Mouse (Mus musculus) embryonic stem cell, embryonic (primary cell): Measurements from ENCODE around the gene Desi1.

ENCODE experiments used
- CTCF ChIA-PET, 4 experiments: fragments of 300-600 bp in 2 of 4; fragments of 350-600 bp in 2 of 4; sonication (Branson Sonifier 250); formaldehyde crosslinking; loops; one replicate each; lab custom pipeline; 2022; ENCODE audit warnings: inconsistent platforms in 2 of 4; lab: Charles Lee
- POLR2A ChIA-PET, 4 experiments: fragments of 300-600 bp in 2 of 4; fragments of 350-600 bp in 2 of 4; sonication (Branson Sonifier 250); formaldehyde crosslinking; loops; one replicate each; lab custom pipeline; 2022; ENCODE audit warnings: antibody characterized with exemption in 4 of 4, inconsistent platforms in 1 of 4; lab: Charles Lee

Desi1 gene

DNA sequence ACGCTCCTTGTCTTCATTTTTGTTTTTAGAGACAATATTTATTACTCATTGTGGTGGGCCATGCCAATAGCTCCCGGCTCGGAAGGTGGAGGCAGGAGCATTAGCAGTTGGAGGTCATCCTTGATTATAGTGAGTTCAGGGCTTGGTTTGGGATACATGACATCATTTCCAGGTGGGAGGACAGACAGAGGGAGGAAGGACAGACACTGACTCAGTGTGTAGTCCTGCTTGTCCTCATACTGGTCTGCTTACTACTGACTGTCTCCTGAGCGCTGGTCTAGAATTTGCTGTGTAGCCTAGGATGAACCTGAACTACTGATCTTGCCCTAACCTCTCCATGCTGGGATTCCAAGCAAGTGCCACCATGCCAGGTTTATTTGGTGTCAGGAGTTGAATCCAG lies at the start of gene Desi1:
Desi1 (minus strand) TSS at position 101 of the 400 bp plus-strand sequence.
- POLR2A ChIA-PET = interaction anchor here in 2 of 4 experiments (0.8 to 5.5 kb wide), 8 partner anchors 9 to 130 kb away, joined by 3 to 42 read pairs (median 10); partner anchors contain the start of genes Pmm1 (in 1 of the 2) and Srebf2 (in 1 of the 2)
- CTCF ChIA-PET = interaction anchor here in 3 of 4 experiments (0.6 to 1.4 kb wide), 3 partner anchors 10 to 209 kb away, joined by 3 to 7 read pairs (median 4); no protein-coding TSS in a partner anchor

GRCm38 (mm10) chr15:82081161-82081560 lies 47.5 kb upstream of the Desi1 start:
- POLR2A ChIA-PET = interaction anchor here in 2 of 4 experiments (1.2 to 1.3 kb wide), 2 partner anchors 39 to 165 kb away, joined by 3 to 4 read pairs; no protein-coding TSS in a partner anchor
- CTCF ChIA-PET = interaction anchor here in 3 of 4 experiments (0.6 to 1.9 kb wide), 9 partner anchors 10 to 190 kb away, joined by 3 to 7 read pairs (median 3); no protein-coding TSS in a partner anchor

- POLR2A ChIA-PET = interaction anchor here in 3 of 4 experiments (0.7 to 1.3 kb wide), 3 partner anchors 120 to 915 kb away, joined by 3 to 8 read pairs (median 4); no protein-coding TSS in a partner anchor
- CTCF ChIA-PET = interaction anchor here in 3 of 4 experiments (0.6 to 1.9 kb wide), 6 partner anchors 15 to 157 kb away, joined by 3 to 6 read pairs (median 3); partner anchors contain the start of gene Csdc2 (in 1 of the 3)
Measured at GRCm38 (mm10) chr15:82079883-82080282, 46.2 kb upstream of the Desi1 start.

DNA sequence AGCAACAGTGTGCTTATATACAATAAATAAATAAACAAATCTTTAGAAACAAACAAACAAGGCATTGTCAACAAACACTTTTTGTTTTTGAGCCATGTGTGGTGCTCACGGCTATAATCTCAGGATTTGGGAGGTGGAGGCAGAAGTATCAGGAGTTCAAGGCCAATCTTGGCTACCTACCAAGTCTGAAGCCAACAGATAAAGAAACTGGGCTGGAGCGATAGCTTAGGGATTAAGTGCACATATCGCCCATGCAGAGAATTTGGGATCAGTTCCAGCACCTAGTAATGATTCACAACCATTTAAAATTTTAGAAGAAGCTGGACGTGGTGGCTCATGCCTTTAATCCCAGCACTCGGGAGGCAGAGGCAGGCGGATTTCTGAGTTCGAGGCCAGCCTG lies 39.8 kb upstream of the Desi1 start:
- ChIA-PET POLR2A (no interaction called here), CTCF (interaction anchor here in 1 of 4 experiments (0.6 kb wide), 2 partner anchors 142 to 929 kb away, joined by 5 to 8 read pairs; no protein-coding TSS in a partner anchor)

GRCm38 (mm10) chr15:82071816-82072469 lies 38.3 kb upstream of the Desi1 start:
- ChIA-PET CTCF (interaction anchor here in 2 of 4 experiments (0.7 to 1.3 kb wide), 2 partner anchors 9 to 851 kb away, joined by 4 to 6 read pairs; no protein-coding TSS in a partner anchor), POLR2A (interaction anchor here in 3 of 4 experiments (0.7 to 1.2 kb wide), 7 partner anchors 19 to 1369 kb away, joined by 3 to 7 read pairs (median 4); no protein-coding TSS in a partner anchor)

DNA sequence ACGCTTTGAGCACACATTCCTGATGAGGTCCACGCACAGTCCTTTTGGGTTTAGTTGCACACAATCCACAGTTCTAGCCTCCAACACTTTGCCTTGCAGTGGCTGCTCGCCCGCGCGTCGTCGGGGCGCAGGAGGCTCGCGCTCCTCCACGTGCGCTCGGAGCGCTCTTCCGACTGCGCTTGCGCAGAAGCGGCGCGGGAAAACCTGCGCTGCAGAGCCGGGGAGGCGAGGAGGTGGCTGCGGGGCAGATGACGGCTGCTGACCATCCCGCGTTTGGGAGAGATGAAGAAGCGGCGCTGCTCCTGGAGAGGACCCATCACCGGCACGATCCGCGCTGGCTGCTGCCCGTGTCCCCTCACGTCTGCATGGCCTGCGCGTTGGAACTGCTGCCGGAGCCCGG lies 36.2 kb upstream of the Desi1 start, which contains the start of gene Mei1:
Mei1 (plus strand) TSS at position 99 of the 400 bp plus-strand sequence.
- ChIA-PET CTCF (interaction anchor here in 2 of 4 experiments (0.6 to 0.9 kb wide), 2 partner anchors 148 to 151 kb away, joined by 3 to 4 read pairs; no protein-coding TSS in a partner anchor), POLR2A (interaction anchor here in 3 of 4 experiments (0.6 to 1.2 kb wide), 4 partner anchors 24 to 361 kb away, joined by 3 to 7 read pairs (median 3); partner anchors contain the start of gene Ccdc134 (in 1 of the 3))

- ChIA-PET CTCF (interaction anchor here (0.5 to 2.3 kb wide), 97 partner anchors 9 to 1699 kb away, joined by 3 to 36 read pairs (median 4); partner anchors contain the start of genes Ccdc134 (in 3 of the 4), Srebf2 (in 2 of the 4), Csdc2 (in 1 of the 4) and Polr3h (in 1 of the 4)), POLR2A (interaction anchor here in 3 of 4 experiments (0.6 to 1.9 kb wide), 25 partner anchors 9 to 278 kb away, joined by 3 to 9 read pairs (median 4); partner anchors contain the start of genes Srebf2 (in 2 of the 3), 1500009C09Rik (in 1 of the 3), Pmm1 (in 1 of the 3) and Polr3h (in 1 of the 3))
Measured at GRCm38 (mm10) chr15:82065511-82065910, 31.8 kb upstream of the Desi1 start.

DNA sequence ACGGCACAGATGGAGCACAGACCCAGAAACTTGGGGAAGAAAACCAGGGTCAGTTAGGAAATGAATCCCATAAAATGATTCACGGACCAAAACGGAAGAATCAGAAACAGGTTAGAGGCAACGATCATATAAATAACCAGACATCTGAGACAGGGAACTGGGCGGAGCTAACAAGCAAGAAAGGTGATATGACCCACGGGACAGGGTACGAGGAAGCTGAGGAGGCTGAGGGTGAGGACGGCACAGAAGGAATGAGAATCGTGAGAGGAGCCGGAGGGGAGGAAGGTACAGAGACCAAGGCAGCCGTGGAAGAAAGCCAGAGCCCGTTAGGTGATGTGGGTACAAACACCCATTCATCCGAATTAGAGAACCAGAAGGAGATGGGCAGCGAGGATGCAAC lies 30.2 kb upstream of the Desi1 start:
- CTCF ChIA-PET = interaction anchor here in 3 of 4 experiments (0.6 to 2.1 kb wide), 6 partner anchors 38 to 1468 kb away, joined by 3 to 10 read pairs (median 4); no protein-coding TSS in a partner anchor
- POLR2A ChIA-PET = interaction anchor here in 3 of 4 experiments (0.5 to 1.8 kb wide), 5 partner anchors 12 to 182 kb away, joined by 3 to 8 read pairs (median 4); no protein-coding TSS in a partner anchor

GRCm38 (mm10) chr15:82058719-82059201 lies 25.1 kb upstream of the Desi1 start, which contains the start of gene 4930407I10Rik:
Gene 4930407I10Rik (plus strand): TSS chr15:82059151.
- CTCF ChIA-PET = interaction anchor here in 2 of 4 experiments (0.5 to 0.7 kb wide), 3 partner anchors 150 to 277 kb away, joined by 3 to 5 read pairs (median 4); no protein-coding TSS in a partner anchor
- POLR2A ChIA-PET = interaction anchor here in 2 of 4 experiments (0.6 to 1.2 kb wide), 5 partner anchors 11 to 200 kb away, joined by 3 to 5 read pairs (median 4); no protein-coding TSS in a partner anchor

GRCm38 (mm10) chr15:82052544-82052943 lies 18.9 kb upstream of the Desi1 start:
- CTCF ChIA-PET = interaction anchor here in 2 of 4 experiments (0.6 to 1.4 kb wide), 3 partner anchors 8 to 318 kb away, joined by 3 to 4 read pairs (median 4); no protein-coding TSS in a partner anchor
- POLR2A ChIA-PET = interaction anchor here in 2 of 4 experiments (0.8 to 1.4 kb wide), 3 partner anchors 12 to 194 kb away, joined by 3 to 5 read pairs (median 4); no protein-coding TSS in a partner anchor

DNA sequence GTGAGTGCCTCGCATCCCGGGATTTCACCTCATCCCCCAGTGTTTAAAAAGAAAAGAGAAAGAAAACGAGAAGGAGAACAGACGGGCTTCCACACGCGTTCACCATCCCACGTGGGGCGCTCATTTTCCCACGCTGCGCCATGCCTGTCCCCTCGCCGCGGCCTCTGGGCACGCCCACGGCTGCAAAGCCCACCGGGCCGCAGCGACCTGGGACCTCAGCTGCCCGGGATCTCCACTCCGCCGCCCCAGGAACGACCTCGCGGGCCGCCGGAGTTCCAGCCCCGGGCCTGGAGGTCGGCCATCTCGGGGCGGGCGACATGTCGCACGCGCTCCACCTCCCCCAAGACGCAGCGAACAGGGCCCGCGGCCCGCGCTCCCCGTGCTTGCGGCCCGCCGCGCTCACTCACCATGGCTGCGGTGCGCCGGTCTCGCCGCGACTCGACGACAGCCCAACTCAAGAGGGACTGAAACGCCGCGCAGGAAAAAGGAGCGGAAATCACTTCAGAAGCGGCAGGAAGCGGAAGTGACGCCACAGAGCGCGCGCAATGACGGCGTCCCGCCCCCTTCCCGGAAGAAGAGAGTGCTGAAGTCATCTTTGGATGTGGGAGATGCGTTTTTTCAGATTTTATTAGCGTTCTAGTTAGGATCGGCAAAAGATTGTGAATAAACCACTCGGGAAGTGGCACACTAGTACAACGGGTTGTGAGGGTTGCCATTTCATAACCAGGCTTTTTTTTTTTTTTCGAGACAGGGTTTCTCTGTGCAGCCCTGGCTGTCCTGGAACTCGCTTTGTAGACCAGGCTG lies 13.6 kb upstream of the Desi1 start, which contains the start of gene Snu13:
Snu13 (minus strand) TSS at position 519 of the 804 bp plus-strand sequence.
- POLR2A ChIA-PET = interaction anchor here in 2 of 4 experiments (0.5 to 5.1 kb wide), 29 partner anchors 8 to 753 kb away, joined by 3 to 31 read pairs (median 3); partner anchors contain the start of genes Pmm1 (in 2 of the 2), Csdc2 (in 1 of the 2), Sept3 (in 1 of the 2) and Srebf2 (in 1 of the 2)
- CTCF ChIA-PET = no interaction called here

DNA sequence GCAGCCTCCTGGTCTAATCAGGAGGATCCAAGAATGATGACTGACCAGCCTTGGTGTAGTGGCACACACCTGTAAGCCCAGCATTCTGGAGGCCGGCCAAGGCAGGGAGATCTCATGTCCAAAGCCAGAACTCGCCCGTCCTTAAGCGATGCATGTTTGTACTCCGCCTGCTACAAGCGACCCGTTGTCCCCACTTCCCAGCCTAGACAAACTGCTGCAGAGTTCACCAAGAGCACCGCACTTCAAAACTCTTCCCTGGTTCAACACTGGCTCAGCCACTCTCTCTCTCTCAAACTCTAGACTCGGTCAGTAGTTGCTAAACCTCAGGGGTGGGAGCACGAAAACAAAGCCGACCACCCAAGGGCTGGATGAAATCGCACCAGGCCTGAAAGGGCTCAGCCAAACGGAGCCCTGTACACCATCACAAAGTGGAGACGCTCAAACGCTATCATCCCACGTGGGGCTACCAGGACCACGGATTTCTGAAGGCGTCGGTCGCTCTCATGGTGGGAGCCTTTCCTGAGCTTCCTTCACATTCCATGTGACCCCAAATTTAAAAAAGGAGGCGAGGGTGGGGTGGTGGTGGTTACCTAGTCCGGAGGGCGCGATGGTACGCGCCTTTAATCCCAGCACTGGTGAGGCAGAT lies 12.7 kb upstream of the Desi1 start:
- ChIA-PET CTCF (no interaction called here), POLR2A (interaction anchor here in 3 of 4 experiments (0.5 to 5.1 kb wide), 25 partner anchors 11 to 293 kb away, joined by 3 to 31 read pairs (median 4); partner anchors contain the start of genes Pmm1 (in 2 of the 3), Srebf2 (in 2 of the 3), Csdc2 (in 1 of the 3) and Naga (in 1 of the 3))

DNA sequence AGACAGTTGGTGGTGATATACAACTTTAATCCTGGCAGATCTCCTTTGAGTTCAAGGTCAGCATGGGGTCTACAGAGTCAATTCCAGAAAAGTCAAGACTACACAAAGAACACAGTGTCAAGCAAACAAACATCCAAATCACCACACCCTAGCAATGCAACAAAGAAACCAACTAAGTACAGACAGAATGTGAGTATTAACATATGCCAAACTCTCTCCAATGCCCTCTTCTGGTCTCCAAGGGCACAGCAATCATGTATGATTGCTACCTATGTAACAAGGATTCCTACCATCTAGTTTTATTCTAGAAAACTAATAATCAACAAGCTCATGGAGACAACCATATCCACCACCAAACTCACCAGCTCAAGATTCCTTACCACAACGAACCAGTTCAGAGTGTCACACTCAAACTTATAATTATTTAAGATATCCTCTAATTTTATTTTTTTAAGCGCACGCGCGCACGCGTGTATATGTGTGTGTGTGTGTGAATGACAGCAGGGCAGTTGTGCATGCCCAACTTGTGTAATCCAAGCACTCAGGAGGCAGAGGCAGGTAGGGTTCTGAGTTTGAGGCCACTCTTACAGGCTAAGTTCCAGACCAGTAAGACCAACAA lies 10.6 kb upstream of the Desi1 start:
- ChIA-PET POLR2A (interaction anchor here in 2 of 4 experiments (0.6 to 5.1 kb wide), 17 partner anchors 9 to 233 kb away, joined by 3 to 31 read pairs (median 4); partner anchors contain the start of genes 4930407I10Rik (in 1 of the 2), Cenpm (in 1 of the 2), Mei1 (in 1 of the 2) and Pmm1 (in 1 of the 2)), CTCF (interaction anchor here in 3 of 4 experiments (0.5 to 1.0 kb wide), 4 partner anchors 8 to 217 kb away, joined by 3 to 4 read pairs (median 3); partner anchors contain the start of gene Polr3h (in 1 of the 3))

- ChIA-PET POLR2A (interaction anchor here in 2 of 4 experiments (0.7 to 1.9 kb wide), 10 partner anchors 14 to 347 kb away, joined by 3 to 5 read pairs (median 3); partner anchors contain the start of genes Csdc2 (in 1 of the 2), Pmm1 (in 1 of the 2) and Srebf2 (in 1 of the 2)), CTCF (interaction anchor here in 2 of 4 experiments (0.7 to 1.2 kb wide), 5 partner anchors 37 to 196 kb away, joined by 3 to 4 read pairs (median 3); partner anchors contain the start of gene Polr3h (in 1 of the 2))
Measured at GRCm38 (mm10) chr15:82040650-82041049, 7.0 kb upstream of the Desi1 start.
